23 mouse cellular contexts compared by ENCODE assay signal in genomic region chr6:107752156-107752555, GRCm38 (mm10).
DNase-seq lines count a peak whose midpoint lies in the region; ATAC-seq lines count a peak whose summit lies in the region.
"Had no signal": no experiment of that assay in that cellular context is flagged by ENCODE, and none has a peak within 500 bp of the region (broad histone marks: within the 10 kb centered on the region; RNA-seq: fewer than 3 reads in every experiment).

No protein-coding gene starts in this region.

- WGBS in kidney, embryonic 14.5 days = 9% methylated on average over 1 of the region's 1 CpGs
- WGBS in kidney, embryonic 16.5 days = 7% methylated on average over 1 of the region's 1 CpGs
- 47% methylated on average over 1 of the region's 1 CpGs for WGBS in neural tube, embryonic 12.5 days
- WGBS in neural tube, embryonic 15.5 days = 26% methylated on average over 1 of the region's 1 CpGs

- H3K27me3 ChIP-seq in kidney, embryonic 14.5 days (ENCODE audit: control insufficient read depth, insufficient read depth, low read length) = no peaks in the 10 kb centered on the region
- H3K27me3 ChIP-seq in kidney, embryonic 16.5 days (ENCODE audit: insufficient read depth, low read length) = no peaks in the 10 kb centered on the region
- H3K27me3 ChIP-seq in neural tube, embryonic 12.5 days (replicated peaks) = no peaks in the 10 kb centered on the region
- H3K27me3 ChIP-seq in neural tube, embryonic 15.5 days (replicated peaks) = no peaks in the 10 kb centered on the region
- H3K27me3 ChIP-seq: embryonic facial prominence, embryonic 12.5 days; forebrain, embryonic 13.5 days; forebrain, embryonic 15.5 days; Patski had no signal

- H3K27ac ChIP-seq in kidney, embryonic 14.5 days (ENCODE audit: low read depth, low read length) = no peak overlapping the region
- no peak overlapping the region for H3K27ac ChIP-seq in kidney, embryonic 16.5 days (ENCODE audit: low read length)
- no peak overlapping the region for H3K27ac ChIP-seq in neural tube, embryonic 12.5 days
- no peak overlapping the region for H3K27ac ChIP-seq in neural tube, embryonic 15.5 days (replicated peaks)
- H3K27ac ChIP-seq: embryonic facial prominence, embryonic 10.5 days; embryonic facial prominence, embryonic 12.5 days; forebrain, embryonic 13.5 days; forebrain, embryonic 15.5 days had no signal

- no peak overlapping the region for H3K4me2 ChIP-seq in kidney, embryonic 14.5 days (replicated peaks; ENCODE audit: low read depth, low read length)
- no peak overlapping the region for H3K4me2 ChIP-seq in kidney, embryonic 16.5 days (replicated peaks; ENCODE audit: low read depth, low read length)
- H3K4me2 ChIP-seq in neural tube, embryonic 12.5 days (replicated peaks) = no peak overlapping the region
- H3K4me2 ChIP-seq in neural tube, embryonic 15.5 days = no peak overlapping the region
- H3K4me2 ChIP-seq: embryonic facial prominence, embryonic 12.5 days; forebrain, embryonic 13.5 days; forebrain, embryonic 15.5 days had no signal

- no peaks in the 10 kb centered on the region for H3K4me1 ChIP-seq in kidney, embryonic 14.5 days (ENCODE audit: control insufficient read depth, insufficient read depth, low read length)
- H3K4me1 ChIP-seq in kidney, embryonic 16.5 days (ENCODE audit: insufficient read depth, low read length) = no peaks in the 10 kb centered on the region
- no peaks in the 10 kb centered on the region for H3K4me1 ChIP-seq in neural tube, embryonic 12.5 days
- no peaks in the 10 kb centered on the region for H3K4me1 ChIP-seq in neural tube, embryonic 15.5 days
- H3K4me1 ChIP-seq: embryonic facial prominence, embryonic 10.5 days; embryonic facial prominence, embryonic 12.5 days; forebrain, embryonic 13.5 days; forebrain, embryonic 15.5 days had no signal

- no peaks in the 10 kb centered on the region for H3K9me3 ChIP-seq in kidney, embryonic 14.5 days (ENCODE audit: control insufficient read depth, low read length)
- H3K9me3 ChIP-seq in kidney, embryonic 16.5 days (ENCODE audit: low read length) = no peaks in the 10 kb centered on the region
- no peaks in the 10 kb centered on the region for H3K9me3 ChIP-seq in neural tube, embryonic 12.5 days
- no peaks in the 10 kb centered on the region for H3K9me3 ChIP-seq in neural tube, embryonic 15.5 days (replicated peaks)
- H3K9me3 ChIP-seq: embryonic facial prominence, embryonic 10.5 days; embryonic facial prominence, embryonic 12.5 days; forebrain, embryonic 13.5 days; forebrain, embryonic 15.5 days had no signal

- no peaks in the 10 kb centered on the region for H3K36me3 ChIP-seq in kidney, embryonic 14.5 days (ENCODE audit: control insufficient read depth, insufficient read depth, low read length)
- no peaks in the 10 kb centered on the region for H3K36me3 ChIP-seq in kidney, embryonic 16.5 days (ENCODE audit: insufficient read depth, low read length)
- no peaks in the 10 kb centered on the region for H3K36me3 ChIP-seq in neural tube, embryonic 12.5 days
- H3K36me3 ChIP-seq in neural tube, embryonic 15.5 days = no peaks in the 10 kb centered on the region
- H3K36me3 ChIP-seq: embryonic facial prominence, embryonic 10.5 days; embryonic facial prominence, embryonic 12.5 days; forebrain, embryonic 15.5 days; G1E had no signal

- H3K4me3 ChIP-seq in kidney, embryonic 14.5 days (ENCODE audit: low read length) = no peak overlapping the region
- H3K4me3 ChIP-seq in kidney, embryonic 16.5 days (ENCODE audit: low read length) = no peak overlapping the region
- no peak overlapping the region for H3K4me3 ChIP-seq in neural tube, embryonic 12.5 days
- no peak overlapping the region for H3K4me3 ChIP-seq in neural tube, embryonic 15.5 days (replicated peaks)
- H3K4me3 ChIP-seq: embryonic facial prominence, embryonic 10.5 days; embryonic facial prominence, embryonic 12.5 days; forebrain, embryonic 13.5 days; forebrain, embryonic 15.5 days had no signal

- DNase-seq in kidney, adult 18-20 months = no peak
- DNase-seq in kidney, postnatal 4 days = no peak
- DNase-seq: adrenal gland, adult 8-10 months; adrenal gland, postnatal 14 days; adrenal gland, postnatal 36 days; B cell, adult 2 months; cerebellum, adult 11-12 months; cerebellum, adult 2 months; cerebellum, adult 9-10 months; cerebellum, postnatal 10 days; cerebellum, postnatal 25 days had no signal

- peak; percentile 82; the same call in 1 of the 2 replicates for ATAC-seq in kidney, embryonic 14.5 days (ENCODE audit: low FRiP score, low TSS enrichment)
- ATAC-seq in kidney, embryonic 16.5 days (ENCODE audit: low FRiP score, low TSS enrichment) = peak; percentile 73
- ATAC-seq in neural tube, embryonic 12.5 days (ENCODE audit: low FRiP score, low read depth) = peak; percentile 58
- ATAC-seq in neural tube, embryonic 15.5 days (ENCODE audit: low FRiP score) = no peak
- ATAC-seq: activated CD4-positive, CD25-positive, alpha-beta regulatory T cell, adult 4 months; CD4-positive, CD25-positive, alpha-beta regulatory T cell, adult 4 months; forebrain, embryonic 13.5 days; forebrain, embryonic 15.5 days; Patski had no signal

- no peak overlapping the region for H3K9ac ChIP-seq in kidney, embryonic 14.5 days (ENCODE audit: low read depth, low read length)
- no peak overlapping the region for H3K9ac ChIP-seq in kidney, embryonic 16.5 days (replicated peaks; ENCODE audit: low read length)
- H3K9ac ChIP-seq in neural tube, embryonic 12.5 days = no peak overlapping the region
- H3K9ac ChIP-seq in neural tube, embryonic 15.5 days (replicated peaks) = no peak overlapping the region
- H3K9ac ChIP-seq: embryonic facial prominence, embryonic 12.5 days; forebrain, embryonic 13.5 days; forebrain, embryonic 15.5 days had no signal
